Mouse (Mus musculus): Measurements from ENCODE around the gene Rbpms2.
"Not testable (repeated sequence)": the region's sequence is repeated elsewhere in the genome, so short reads cannot be mapped to it uniquely, and the experiment has no call there.

Gene Rbpms2

DNA sequence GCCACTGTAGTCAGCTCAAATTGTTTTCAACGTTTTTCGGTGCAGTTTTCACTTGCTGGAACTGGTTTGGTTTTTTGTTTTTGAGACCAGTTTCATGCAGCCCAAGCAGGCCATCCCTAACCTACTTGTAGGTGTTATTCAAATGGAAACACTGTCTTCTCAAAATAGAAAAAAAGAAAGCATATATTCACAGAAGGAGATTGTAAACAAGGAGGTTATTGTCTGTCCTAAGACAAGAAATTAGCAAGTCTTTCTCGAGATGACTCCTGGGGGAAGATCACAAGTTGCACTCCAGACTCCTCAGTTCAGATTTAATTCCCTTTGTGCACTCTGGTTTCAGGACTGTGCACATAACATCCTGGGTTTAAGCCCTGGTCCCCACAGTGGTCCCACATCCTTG, 10.1 kb upstream of the Rbpms2 start:
- no peak for DNase-seq (ENCODE audit: low spot score)

DNA sequence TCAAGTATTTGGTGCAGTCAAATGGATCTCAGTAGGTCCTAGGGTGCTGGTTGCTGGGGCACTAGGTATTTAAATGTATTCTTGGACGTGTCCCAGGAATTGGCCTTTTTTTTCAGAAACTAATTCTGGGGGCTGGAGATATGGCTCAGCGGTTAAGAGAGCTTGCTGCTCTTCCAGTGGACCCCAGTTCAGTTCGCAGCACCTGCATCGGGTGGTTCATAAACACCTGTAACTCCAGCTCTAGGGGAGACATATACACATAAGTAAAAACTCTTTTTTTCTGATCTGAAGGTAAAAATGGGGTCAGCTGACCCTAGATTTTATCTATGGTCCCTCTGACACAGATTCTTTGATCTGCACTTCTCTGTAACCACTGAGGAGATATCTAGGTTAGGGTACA, 8.3 kb upstream of the Rbpms2 start:
- no peak for DNase-seq (ENCODE audit: low spot score)

DNA sequence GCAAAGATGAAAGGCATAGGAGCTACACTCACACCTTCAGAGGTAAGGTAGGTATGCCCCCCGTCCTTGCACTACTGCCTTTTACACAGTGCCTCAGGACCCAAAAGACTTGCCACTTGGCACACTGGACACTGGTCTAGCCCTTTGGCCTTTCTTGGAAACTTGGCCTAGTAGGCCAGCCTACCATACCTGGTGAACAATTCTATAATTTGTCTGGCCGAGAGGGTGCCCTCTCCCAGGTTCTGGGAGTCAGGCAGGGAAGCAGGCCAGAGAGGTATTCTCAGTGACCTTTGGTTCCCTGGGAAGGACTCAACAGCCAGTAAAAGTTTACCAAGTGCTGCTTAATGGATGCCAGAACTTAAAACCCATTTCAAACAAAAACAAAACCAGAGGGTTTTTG, 7.8 kb upstream of the Rbpms2 start:
- DNase-seq (ENCODE audit: low spot score) = no peak

DNA sequence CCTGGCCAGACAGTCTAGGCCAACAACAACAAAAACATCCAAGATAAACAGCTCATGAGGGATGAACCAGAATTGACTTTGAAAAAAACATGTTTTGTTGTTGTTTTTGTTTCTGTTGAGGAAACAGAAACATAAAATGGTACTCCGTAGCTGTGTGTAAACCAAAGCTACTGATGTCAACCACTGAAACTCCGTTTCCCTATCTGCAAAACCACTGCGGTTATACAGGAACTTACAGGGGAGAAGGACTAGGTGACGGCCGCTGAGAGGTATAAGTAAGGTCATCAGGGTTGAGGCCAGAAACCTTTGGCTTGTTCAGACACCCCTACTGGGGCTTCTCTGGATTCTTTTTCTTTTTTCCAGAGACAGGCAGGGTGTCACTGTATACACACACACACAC, 6.6 kb upstream of the Rbpms2 start:
- no peak for DNase-seq (ENCODE audit: low spot score)

DNA sequence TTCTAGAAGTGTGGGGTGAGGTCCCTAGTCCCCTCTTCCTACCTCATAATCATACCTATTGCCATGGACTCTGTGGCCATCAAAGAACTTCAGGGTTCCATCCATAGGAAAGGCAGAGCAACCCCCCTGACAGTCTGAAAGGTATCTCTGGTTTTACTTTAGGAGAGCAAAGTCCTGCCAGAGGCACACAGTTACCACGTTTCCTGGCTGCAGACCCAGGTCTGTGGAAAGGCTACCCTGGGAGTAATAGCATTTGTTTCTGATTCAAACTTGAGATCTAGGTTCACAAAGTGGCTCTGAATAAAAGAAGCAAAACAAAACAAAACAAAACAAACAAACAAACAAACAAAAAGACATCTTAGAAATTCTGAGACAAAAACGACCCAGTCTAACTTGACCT, 5.2 kb upstream of the Rbpms2 start:
- no peak for DNase-seq (ENCODE audit: low spot score)

DNA sequence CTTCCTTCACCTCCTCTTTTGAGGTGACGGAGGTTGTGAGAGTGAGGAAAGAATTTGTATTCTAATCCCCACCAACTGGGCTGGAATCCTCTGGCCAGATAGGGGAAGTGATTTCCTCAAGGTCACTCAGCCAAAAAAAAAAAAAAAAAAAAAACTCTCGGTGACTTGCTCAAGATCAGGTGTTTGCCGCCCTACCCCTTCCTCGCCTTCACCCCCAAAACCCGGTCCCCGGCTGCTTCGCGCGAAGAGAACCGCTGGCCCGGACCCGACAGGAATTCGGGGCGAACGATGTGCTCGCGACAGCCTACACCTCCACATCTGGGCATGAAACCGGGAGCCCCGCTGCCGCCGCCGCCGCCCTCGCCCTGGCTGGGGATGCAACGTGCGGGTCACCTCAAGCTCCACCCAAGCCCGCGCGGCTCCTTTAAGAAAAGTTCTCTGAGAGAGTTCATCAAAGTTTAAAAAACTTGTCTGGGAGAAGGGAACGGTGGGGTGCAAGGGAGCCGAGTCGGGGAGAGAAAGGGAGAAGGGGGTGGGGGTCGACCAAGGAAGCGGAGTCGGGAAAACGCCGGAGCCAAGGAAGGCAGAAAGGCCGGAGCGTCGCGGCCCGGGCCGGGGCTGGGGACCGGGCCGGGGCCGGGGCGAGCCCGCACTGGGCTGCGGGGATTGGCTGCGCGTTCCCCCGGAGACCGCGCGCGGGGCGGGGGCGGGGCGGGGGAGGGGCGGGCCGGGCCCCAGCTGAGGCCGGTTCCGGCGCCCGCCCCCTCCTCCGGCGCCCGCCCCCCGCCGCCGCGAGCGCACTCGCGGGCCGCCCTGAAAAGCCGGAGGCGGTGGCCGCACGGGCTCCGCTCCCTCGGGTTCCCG, 551 bp downstream of the Rbpms2 start:
- peak; percentile 57 for DNase-seq (ENCODE audit: low spot score)

DNA sequence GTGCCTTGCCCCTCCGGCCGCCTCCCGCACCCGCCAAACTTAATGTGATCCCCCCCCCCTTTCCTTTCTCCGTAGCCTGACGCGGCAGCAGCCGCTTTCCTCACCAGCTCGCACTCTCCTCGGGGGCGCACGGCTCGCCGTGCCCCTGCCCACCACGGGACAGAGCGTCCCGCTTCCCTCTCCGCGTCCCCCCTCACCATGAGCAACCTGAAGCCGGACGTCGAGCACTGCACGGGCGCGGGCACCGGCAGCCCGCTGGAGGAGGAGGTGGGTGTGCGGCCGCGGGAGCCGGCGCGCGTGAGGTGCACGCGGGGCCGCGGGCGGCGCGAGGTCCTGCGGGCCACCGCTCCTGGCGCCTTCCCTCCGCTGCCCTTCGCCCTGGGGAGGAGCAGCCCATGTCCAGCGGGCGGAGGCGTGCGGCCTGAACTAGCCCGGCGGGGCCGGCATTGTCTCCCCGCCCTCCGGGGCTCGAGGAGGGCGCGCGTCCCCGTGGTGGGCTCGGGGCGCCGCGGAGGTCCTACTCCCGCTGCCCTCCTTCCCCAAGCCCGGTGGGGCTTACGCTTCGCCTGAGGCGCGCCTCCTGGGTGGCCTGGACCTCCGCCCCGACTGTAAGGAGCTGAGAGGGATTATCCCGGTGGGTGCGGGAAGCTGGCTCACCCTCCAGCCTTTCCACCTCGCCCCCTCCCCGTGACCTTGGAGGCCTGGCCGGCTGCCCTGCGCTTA, 1.3 kb downstream of the Rbpms2 start:
- DNase-seq (ENCODE audit: low spot score) = peak; percentile 61

DNA sequence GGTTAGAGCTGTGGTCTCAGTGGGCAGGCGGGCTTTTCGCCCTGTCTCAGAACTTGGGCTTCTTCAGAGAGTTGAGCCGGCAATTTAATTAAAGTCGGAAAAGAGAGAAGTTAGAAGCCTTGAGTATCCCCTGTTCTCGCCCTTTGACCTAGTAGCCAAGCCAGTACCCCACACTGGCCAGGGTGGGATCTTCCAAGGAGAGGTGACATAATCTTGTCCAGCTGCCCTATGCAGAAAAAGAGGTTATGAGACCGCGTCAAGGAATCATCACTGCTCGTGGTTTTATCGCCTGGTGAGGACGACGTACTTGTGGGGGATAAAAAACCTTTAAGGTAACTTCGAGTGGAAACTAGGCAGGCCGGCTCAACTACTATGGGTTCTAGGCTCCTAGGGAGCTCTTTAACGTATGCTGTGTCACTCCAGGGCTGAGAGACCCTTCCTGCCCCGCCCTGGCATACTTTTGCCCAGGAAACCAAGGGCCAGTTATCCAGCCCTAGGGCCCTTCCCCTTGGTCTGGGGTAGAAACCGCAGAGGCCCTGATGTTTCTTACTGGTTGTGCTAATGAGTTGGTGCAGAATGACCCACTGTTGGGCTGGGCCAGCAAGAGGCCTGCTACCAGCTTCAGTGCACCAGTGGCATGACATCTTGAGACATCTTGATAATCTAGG, 2.0 kb downstream of the Rbpms2 start:
- no peak for DNase-seq (ENCODE audit: low spot score)

DNA sequence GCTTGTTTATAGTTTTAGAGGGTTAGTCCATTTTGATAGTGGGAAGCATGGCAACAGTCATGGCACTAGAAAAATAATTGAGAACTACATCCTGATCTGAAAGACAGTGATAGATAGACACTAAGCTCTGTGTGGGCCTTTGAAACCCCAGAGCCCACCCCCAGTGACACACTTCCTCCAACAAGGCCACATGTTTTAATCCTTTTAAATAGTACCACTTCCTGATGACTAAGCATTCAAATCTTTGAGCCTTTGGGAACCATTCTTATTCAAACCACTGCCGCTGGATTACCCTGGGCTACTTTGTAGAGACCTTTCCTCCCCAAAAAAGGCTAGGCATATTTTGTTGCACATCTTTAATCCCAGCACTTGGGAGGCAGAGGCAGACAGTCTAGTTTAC, 6.3 kb downstream of the Rbpms2 start:
- DNase-seq (ENCODE audit: low spot score) = no peak

DNA sequence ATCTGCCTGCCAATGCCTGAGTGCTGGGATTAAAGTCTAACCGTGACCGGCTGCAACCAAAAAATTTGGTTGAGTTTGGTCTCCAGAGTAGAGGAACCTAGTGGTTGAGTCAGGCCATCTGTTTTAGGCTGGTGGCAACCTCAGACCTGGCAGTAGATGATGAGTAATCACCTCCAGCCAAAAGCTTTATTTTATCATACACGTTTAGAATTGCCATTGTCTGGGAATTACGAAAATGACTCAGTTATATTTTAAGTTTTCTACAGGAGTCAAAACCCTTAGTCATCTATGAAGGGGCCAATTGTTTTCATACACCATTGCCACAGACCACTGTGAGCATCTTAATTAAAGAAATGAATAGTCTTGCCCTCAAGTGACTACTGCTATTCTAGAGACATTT, 7.5 kb downstream of the Rbpms2 start:
- no peak for DNase-seq (ENCODE audit: low spot score)

DNA sequence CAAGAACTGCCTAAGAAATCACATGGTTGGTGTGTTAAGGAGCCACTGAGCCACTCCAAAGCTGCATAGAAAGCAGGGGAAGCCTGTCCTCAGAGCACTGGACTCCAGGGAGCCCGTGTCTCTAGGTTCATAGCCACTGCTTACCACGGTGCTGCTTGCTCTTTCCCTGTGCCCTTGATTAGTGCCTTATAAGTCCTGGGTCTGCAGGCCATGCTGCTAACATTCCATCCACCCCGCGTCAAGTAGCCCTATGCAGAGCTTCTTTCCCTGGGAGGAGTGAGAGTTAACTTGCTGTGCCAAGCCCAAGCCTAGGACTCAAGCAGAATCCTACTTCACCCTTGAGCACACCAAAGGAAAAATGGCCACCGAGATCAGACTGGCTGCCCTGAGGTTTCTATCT, 9.6 kb downstream of the Rbpms2 start:
- DNase-seq (ENCODE audit: low spot score) = no peak

DNA sequence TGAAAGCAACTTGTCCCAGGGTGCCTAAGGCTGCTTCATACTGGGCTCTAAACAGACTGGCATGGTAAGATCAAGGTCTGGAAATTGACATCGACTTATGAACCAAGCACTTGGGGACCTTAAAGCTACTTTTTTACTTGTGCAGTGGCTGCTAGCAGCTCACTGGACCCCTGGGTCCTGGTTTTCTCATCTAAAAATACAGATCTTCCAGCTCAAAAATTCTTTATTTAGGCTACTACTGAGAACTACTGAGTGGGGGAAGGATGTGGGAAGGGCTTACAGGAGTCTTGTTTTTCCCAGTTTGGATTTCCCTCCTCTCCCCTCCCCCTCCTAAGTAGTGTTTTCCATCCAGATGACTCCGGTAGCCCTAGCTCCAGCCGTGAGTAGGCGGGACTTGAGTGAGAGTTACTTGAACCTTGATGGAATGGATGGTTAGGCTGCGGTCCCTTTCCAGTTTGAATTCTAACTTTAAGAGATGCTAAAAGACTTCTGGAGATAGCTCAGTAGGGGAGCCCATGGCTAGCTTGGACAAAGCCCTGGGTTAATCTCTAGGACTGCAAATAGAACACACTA, 11.5 kb downstream of the Rbpms2 start:
- no peak for DNase-seq (ENCODE audit: low spot score)

DNA sequence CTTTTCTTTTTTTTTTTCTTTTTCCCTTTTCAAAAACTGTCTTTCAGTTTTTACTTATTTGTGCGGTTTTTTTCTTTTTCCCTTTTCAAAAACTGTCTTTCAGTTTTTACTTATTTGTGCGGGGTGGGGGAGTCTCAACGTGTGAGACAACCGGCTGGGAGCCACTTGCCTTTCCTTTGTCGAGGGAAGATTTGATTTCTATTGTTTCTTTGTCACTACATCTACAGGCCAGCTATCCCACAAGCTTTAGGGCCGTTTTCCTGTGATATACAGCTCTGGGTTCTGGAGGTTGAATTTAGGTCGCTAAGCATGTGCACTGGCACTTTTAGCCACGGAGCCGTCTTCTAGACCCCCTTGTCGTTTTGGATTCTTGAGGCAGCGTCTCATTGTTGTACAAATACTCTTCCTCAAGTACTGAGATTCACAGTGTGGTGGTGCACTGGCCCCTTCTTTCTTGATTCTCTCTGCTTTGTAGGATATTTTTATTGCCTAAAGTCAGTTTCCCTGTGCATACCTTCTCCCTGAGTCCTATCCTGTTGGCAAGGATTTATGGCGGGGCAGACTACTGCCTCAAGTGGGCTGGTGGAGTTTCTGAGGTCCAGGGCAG, 12.1 kb downstream of the Rbpms2 start:
- DNase-seq (ENCODE audit: low spot score) = no peak

DNA sequence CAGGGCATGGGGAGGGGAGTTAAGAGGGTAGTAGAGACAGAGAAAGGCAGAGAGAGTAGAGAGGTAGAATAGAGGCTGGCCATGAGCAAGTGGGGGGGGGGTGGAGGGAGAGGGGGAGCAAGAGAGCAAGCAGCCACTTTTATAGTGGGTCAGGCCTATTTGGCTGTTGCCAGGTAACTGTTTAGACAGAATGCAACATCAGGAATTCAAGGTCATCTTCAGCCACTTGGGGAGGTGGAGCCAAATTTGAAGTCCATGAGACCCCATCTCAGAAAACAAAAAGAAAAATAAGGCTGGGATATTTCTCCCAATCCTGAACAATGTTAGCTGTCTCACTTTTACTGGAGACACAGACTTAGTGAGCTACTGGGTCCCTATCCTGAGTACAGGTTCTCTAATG, 13.1 kb downstream of the Rbpms2 start:
- DNase-seq (ENCODE audit: low spot score) = no peak

DNA sequence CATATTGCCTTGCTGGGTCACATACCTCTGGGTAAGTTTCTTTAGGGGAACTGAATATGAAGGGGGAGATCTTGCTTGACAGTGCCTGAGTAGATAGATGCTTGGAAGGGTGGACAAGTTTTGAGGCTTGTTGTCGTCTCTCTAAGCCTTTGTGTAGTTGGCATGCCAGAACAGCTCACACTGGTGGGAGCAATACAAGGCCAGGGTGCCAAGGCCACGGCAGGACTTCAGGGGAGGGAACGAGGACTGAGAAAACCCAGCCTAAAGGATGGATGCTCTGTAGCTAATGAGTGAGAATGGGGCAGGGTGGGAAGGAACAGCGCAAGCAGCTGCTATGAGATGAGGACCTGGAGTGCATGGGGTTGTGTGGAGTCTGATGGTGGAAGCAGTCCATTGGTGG, 15.5 kb downstream of the Rbpms2 start:
- no peak for DNase-seq (ENCODE audit: low spot score)

DNA sequence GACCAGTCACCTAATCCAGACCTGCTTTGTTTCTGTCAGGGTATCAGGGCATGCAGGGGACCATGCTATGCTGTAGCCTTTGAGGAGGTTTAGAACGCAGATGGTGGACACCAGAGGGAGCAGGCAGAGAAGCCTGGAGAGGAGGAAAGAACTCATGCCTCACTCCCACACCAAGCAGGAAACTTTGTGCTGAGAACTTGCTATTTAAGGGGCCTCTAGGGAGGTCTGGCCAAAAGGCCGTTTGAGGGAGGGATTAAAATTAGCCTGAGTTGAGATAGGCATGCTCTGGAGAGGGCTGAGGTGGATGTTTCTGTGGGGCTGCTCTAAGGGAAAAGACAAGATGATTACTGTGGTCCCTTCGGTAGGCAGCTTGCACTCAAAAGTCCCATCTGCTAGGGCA, 16.5 kb downstream of the Rbpms2 start:
- DNase-seq (ENCODE audit: low spot score) = no peak

DNA sequence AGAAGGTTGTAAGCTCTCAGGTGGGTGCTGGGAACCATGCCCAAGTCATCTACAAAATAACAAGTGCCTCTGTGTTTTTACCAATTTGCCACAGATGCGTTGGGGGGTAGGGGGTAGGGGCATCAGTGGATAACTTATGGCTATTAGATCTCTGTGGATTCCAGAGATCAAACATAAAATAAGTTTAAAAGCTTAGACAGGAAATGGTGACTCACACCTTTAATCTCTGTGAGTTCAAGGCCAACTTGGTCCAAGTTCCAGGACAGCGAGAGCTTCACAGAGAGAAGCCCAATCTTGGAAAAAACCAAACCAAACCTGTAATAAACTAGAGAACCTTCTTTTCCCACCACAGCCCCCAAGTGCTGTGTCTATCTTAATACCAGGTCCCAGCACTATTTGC, 17.3 kb downstream of the Rbpms2 start:
- DNase-seq (ENCODE audit: low spot score) = no peak

DNA sequence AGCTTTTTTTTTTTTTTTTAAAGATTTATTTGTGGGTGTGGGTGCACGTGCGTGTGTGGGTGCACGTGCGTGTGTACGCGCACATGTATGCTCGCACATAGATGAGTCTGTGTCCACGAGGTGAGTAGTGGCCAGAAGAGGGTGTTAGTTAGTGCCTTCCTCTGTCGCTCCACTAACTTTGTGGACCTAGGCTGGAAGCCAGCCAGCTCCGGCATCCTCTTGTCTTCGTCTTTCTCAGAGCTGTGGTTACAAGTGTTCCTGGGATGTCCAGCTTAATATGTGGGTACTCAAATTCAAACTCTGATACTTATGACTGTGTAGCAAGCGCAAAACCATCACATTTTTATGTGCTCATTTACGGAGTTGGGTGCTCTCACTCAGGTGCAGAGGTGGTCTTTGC, 19.3 kb downstream of the Rbpms2 start:
- no peak for DNase-seq (ENCODE audit: low spot score)

DNA sequence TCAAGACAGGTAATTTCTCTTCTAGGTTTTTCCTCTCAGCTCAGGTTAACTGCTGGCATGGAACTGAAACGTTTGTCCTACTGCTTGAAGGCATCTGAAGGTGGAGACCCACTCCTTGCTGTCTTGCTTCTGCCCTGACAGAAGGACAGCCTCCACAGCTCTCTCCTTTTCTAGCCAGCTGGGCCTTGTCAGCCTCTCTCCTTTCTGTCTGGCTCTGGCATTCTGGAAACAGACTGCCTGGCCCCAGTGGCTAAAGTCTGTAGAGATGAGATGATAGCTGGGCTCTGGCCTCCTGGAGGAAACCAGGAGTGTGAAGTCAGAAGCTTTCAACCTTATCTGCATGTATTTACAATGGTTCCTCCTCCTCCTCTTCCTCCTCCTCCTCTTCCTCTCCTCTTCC, 20.5 kb downstream of the Rbpms2 start:
- no peak for DNase-seq (ENCODE audit: low spot score)

DNA sequence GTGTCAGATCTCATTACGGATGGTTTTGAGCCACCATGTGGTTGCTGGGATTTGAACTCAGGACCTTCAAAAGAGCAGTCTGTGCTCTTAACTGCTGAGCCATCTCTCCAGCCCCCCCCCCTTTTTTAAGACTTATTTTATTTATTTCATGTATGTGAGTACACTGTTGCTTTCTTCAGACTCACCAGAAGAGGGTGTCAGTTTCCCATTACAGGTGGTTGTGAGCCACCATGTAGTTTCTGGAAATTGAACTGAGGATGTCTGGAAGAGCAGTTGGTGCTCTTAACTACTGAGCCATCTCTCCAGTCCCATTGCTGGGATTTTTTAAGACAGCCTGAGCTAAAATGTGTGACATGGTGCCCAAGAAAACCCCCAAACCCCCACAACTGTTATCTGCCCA, 22.5 kb downstream of the Rbpms2 start:
- DNase-seq (ENCODE audit: low spot score) = not testable (repeated sequence)

DNA sequence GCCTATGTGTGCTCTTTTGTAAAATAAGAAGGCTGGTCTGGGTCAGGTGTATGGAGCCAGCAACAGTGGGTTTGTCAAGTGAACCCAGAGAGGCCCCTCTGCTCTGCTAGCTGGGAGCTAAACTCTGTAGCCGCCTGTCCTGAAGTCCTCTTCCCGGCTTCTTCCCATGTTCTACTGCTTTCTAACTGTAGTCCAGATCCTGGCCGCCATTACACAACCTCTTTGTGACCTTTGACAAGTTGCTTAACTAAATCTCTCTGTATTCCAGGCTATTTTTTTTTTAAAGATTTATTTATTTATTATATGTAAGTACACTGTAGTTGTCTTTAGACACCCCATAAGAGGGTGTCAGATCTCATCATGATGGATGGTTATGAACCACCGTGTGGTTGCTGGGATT, 24.3 kb downstream of the Rbpms2 start:
- no peak for DNase-seq (ENCODE audit: low spot score)

DNA sequence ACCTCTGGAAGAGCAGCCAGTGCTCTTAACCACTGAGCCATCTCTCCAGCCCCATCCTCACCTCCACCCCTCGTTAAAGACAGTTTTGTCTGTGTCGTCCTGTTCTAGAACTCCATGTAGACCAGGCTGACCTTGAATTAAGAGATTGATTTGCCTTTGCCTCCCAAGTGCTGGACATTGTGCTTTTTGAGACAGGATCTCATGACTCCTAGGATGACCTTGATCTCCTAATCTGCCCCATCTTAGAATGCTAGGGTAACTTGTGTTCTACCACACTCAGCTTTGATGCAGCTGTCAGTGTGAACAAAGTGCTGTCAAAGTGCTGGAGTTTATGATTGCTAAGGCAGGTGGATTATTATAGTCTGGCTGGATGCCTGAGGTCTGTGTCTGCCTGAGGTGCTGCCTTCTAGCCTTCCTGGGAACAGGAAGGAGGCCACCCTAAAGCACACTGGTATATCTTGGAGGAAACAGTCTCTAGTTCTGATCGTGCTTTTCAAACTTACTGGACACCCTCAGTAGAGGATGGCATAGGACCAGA, 25.3 kb downstream of the Rbpms2 start:
- no peak for DNase-seq (ENCODE audit: low spot score)

Measured in retina, embryonic 14.5 days (tissue).